Mouse (Mus musculus) embryonic facial prominence, embryonic 12.5 days (tissue): ENCODE results near the gene Hsd17b3. TPM values are rescaled to one million over a fixed set of nuclear protein-coding genes. Genes with fewer than 3 reads are reported as not detected.

Source experiments
- ATAC-seq: fragments of 200-750 bp; cut with Nextera tagmentation; 2 replicates; pipeline ENCODE4 v1.8.0; 2017; ENCODE audit not compliant: insufficient number of reproducible peaks, insufficient read depth, low FRiP score, low TSS enrichment
- H3K27ac ChIP-seq: fragments of 300-500 bp; sonication (generic); 2 replicates; pipeline ENCODE4 v1.5.1; 2016; ENCODE audit warnings: mild to moderate bottlenecking
- H3K27me3 ChIP-seq: fragments of 300-500 bp; sonication (generic); 2 replicates; pipeline ENCODE4 v1.6.1; 2016; ENCODE audit warnings: mild to moderate bottlenecking, moderate library complexity
- H3K36me3 ChIP-seq: fragments of 300-500 bp; sonication (generic); 2 replicates; pipeline ENCODE4 v1.6.1; 2016; ENCODE audit warnings: mild to moderate bottlenecking
- H3K4me1 ChIP-seq: fragments of 300-500 bp; sonication (generic); 2 replicates; pipeline ENCODE4 v1.6.1; 2016
- H3K4me2 ChIP-seq: fragments of 300-500 bp; sonication (generic); replicated peaks from 2 replicates; pipeline ENCODE4 v1.6.1; 2016; ENCODE audit warnings: mild to moderate bottlenecking, moderate library complexity
- H3K4me3 ChIP-seq: fragments of 300-500 bp; sonication (generic); 2 replicates; pipeline ENCODE4 v1.5.1; 2016; ENCODE audit warnings: mild to moderate bottlenecking
- H3K9ac ChIP-seq: fragments of 300-500 bp; sonication (generic); 2 replicates; pipeline ENCODE4 v1.6.1; 2016; ENCODE audit warnings: mild to moderate bottlenecking, moderate library complexity
- H3K9me3 ChIP-seq: fragments of 300-500 bp; sonication (generic); 2 replicates; pipeline ENCODE4 v1.6.1; 2016; ENCODE audit warnings: mild to moderate bottlenecking, moderate library complexity
- WGBS: fragments of 180-500 bp; shearing (Covaris S2); methylation state at CpG from one replicate; pipeline ENCODE4 v1.1.7; 2016; 5-methylcytosine and 5-hydroxymethylcytosine counted together
- polyA plus RNA-seq: library from polyadenylated mRNA; unstranded; fragments of >200 nt; fragmentation: Nextera tagmentation; extraction: Ambion mirVana; gene quantifications from 2 replicates; pipeline ENCODE4 v1.2.1, GENCODE M21; 2016

The Hsd17b3 gene
- polyA plus RNA-seq, 1 experiment from 2014 or later: not detected

- Histone ChIP-seq H3K9me3 (no peaks in the 10 kb centered on the region), H3K9ac (no peak overlapping the region), H3K27ac (no peak overlapping the region), H3K4me3 (no peak overlapping the region), H3K36me3 (no peaks in the 10 kb centered on the region), H3K4me1 (peaks cover 13% of the 10 kb centered on the region), H3K27me3 (no peaks in the 10 kb centered on the region), H3K4me2 (no peak overlapping the region)
- no peak for ATAC-seq
- 42% methylated on average over 4 of the region's 4 CpGs for WGBS
Measured at GRCm38 (mm10) chr13:64016048-64016447, 73.0 kb downstream of the Hsd17b3 start.

DNA sequence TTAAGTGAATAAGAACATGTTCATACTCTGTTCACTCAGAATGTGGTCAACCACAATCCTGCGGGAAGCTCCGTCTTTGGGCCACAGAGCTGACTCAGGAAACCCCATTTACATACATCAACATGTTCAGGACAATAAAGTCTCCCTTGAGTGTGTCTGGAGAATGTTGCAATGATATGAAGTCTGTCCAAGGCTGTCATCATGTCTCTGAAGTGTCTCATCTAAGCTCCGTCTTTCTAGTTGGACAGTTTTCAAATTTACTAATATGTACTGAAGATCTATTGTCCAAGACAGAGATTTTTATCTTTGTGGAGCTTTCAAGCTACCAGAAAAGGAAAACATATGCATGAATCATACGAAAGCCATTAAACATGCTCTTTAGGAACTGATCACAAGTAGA lies 77.9 kb downstream of the Hsd17b3 start:
- Histone ChIP-seq H3K27ac (no peak overlapping the region), H3K4me2 (no peak overlapping the region), H3K4me1 (0 out of 2 replicates have a peak, but pooled peaks cover 3% of the 10 kb centered on the region), H3K9me3 (no peaks in the 10 kb centered on the region), H3K9ac (no peak overlapping the region), H3K27me3 (no peaks in the 10 kb centered on the region), H3K4me3 (no peak overlapping the region), H3K36me3 (no peaks in the 10 kb centered on the region)
- no peak for ATAC-seq
- 74% methylated on average over 4 of the region's 4 CpGs for WGBS

Other genes with a start within 250 kb of the Hsd17b3 start
- 5.4 and 6.0 TPM in 2 replicates for gene Slc35d2, start 40.1 kb upstream of the Hsd17b3 start, polyA plus RNA-seq
- gene Zfp367, start 64.0 kb upstream of the Hsd17b3 start, polyA plus RNA-seq: 18.7 and 19.1 TPM in 2 replicates
- gene Habp4, start 72.6 kb upstream of the Hsd17b3 start, polyA plus RNA-seq: 37.1 and 37.2 TPM in 2 replicates
- 26.3 and 27.8 TPM in 2 replicates for gene Cdc14b, start 186.1 kb upstream of the Hsd17b3 start, polyA plus RNA-seq
- gene Aaed1, start 223.5 kb upstream of the Hsd17b3 start, polyA plus RNA-seq: 35.1 and 37.8 TPM in 2 replicates